Mouse (Mus musculus): Measurements from ENCODE around the gene C2cd3. TPM values are rescaled to one million over a fixed set of nuclear protein-coding genes. Genes with fewer than 3 reads are reported as not detected.

The C2cd3 gene
- polyA plus RNA-seq, 1 experiment from 2014 or later, result 22.9 TPM

GRCm38 (mm10) chr7:100465248-100465647 is 93.2 kb downstream of the C2cd3 start:
- Histone ChIP-seq H3K36me3 (peaks cover 41% of the 10 kb centered on the region; the same call in 1 of the 2 replicates), H3K4me3 (peak overlapping the region; percentile 36), H3K4me1 (peaks cover 39% of the 10 kb centered on the region), H3K27ac (peak overlapping the region; percentile 79), H3K9me3 (no peaks in the 10 kb centered on the region), H3K27me3 (ENCODE audit: insufficient read depth, poor library complexity, severe bottlenecking) (no peaks in the 10 kb centered on the region)
- DNase-seq (ENCODE audit: low spot score), result no peak
- 57% methylated on average over 4 of the region's 4 CpGs for WGBS

GRCm38 (mm10) chr7:100465656-100466309 is 93.8 kb downstream of the C2cd3 start:
- Histone ChIP-seq H3K27me3 (ENCODE audit: insufficient read depth, poor library complexity, severe bottlenecking) (no peaks in the 10 kb centered on the region), H3K4me3 (peak overlapping the region; percentile 36), H3K4me1 (peaks cover 39% of the 10 kb centered on the region), H3K9me3 (no peaks in the 10 kb centered on the region), H3K27ac (peak overlapping the region; percentile 79), H3K36me3 (peaks cover 37% of the 10 kb centered on the region; the same call in 1 of the 2 replicates)
- 20% methylated on average over 5 of the region's 5 CpGs for WGBS
- DNase-seq (ENCODE audit: low spot score), result peak; percentile 85

- peak; percentile 95 for DNase-seq (ENCODE audit: low spot score)
- peaks cover 44% of the 10 kb centered on the region for H3K4me1 ChIP-seq
- H3K27me3 ChIP-seq (ENCODE audit: insufficient read depth, poor library complexity, severe bottlenecking), result no peaks in the 10 kb centered on the region
- H3K4me3 ChIP-seq, result peak overlapping the region; percentile 36; the same call in 1 of the 2 replicates
- H3K36me3 ChIP-seq, result peaks cover 26% of the 10 kb centered on the region; the same call in 1 of the 2 replicates
- peak overlapping the region; percentile 79 for H3K27ac ChIP-seq
- no peaks in the 10 kb centered on the region for H3K9me3 ChIP-seq
- WGBS, result 69% methylated on average over 11 of the region's 11 CpGs
Measured at GRCm38 (mm10) chr7:100466781-100467510, 94.9 kb downstream of the C2cd3 start.

GRCm38 (mm10) chr7:100468761-100469160 is 96.7 kb downstream of the C2cd3 start:
- no peak for DNase-seq (ENCODE audit: low spot score)
- Histone ChIP-seq H3K4me1 (peaks cover 61% of the 10 kb centered on the region), H3K27me3 (ENCODE audit: insufficient read depth, poor library complexity, severe bottlenecking) (no peaks in the 10 kb centered on the region), H3K36me3 (peaks cover 20% of the 10 kb centered on the region; the same call in 1 of the 2 replicates), H3K27ac (peak overlapping the region; percentile 79; the same call in 1 of the 2 replicates), H3K9me3 (no peaks in the 10 kb centered on the region), H3K4me3 (no peak overlapping the region)
- 83% methylated on average over 6 of the region's 6 CpGs for WGBS

- Histone ChIP-seq H3K36me3 (peaks cover 16% of the 10 kb centered on the region; the same call in 1 of the 2 replicates), H3K4me3 (no peak overlapping the region), H3K27ac (no peak overlapping the region; the same call in 1 of the 2 replicates), H3K27me3 (ENCODE audit: insufficient read depth, poor library complexity, severe bottlenecking) (no peaks in the 10 kb centered on the region), H3K4me1 (peaks cover 62% of the 10 kb centered on the region), H3K9me3 (no peaks in the 10 kb centered on the region)
- DNase-seq (ENCODE audit: low spot score), result no peak
- WGBS, result 92% methylated on average over 1 of the region's 1 CpGs
Measured at GRCm38 (mm10) chr7:100469502-100469901, 97.5 kb downstream of the C2cd3 start.

GRCm38 (mm10) chr7:100470796-100471406 is 98.9 kb downstream of the C2cd3 start:
- 91% methylated on average over 11 of the region's 11 CpGs for WGBS
- H3K36me3 ChIP-seq, result peaks cover 16% of the 10 kb centered on the region; the same call in 1 of the 2 replicates

GRCm38 (mm10) chr7:100471407-100471797 is 99.4 kb downstream of the C2cd3 start:
- Histone ChIP-seq H3K36me3 (peaks cover 16% of the 10 kb centered on the region; the same call in 1 of the 2 replicates), H3K4me1 (peaks cover 51% of the 10 kb centered on the region), H3K27me3 (ENCODE audit: insufficient read depth, poor library complexity, severe bottlenecking) (no peaks in the 10 kb centered on the region), H3K9me3 (no peaks in the 10 kb centered on the region), H3K27ac (0 out of 2 replicates have a peak overlapping the region, but pooled peaks have one; percentile 3), H3K4me3 (no peak overlapping the region)
- WGBS, result 97% methylated on average over 1 of the region's 1 CpGs
- no peak for DNase-seq (ENCODE audit: low spot score)

More at GRCm38 (mm10) chr7:100470796-100471406, 98.9 kb downstream of the C2cd3 start:
- Histone ChIP-seq H3K4me3 (no peak overlapping the region), H3K27ac (no peak overlapping the region), H3K27me3 (ENCODE audit: insufficient read depth, poor library complexity, severe bottlenecking) (no peaks in the 10 kb centered on the region), H3K9me3 (no peaks in the 10 kb centered on the region), H3K4me1 (peaks cover 56% of the 10 kb centered on the region)
- no peak for DNase-seq (ENCODE audit: low spot score)

GRCm38 (mm10) chr7:100472777-100473176 is 100.7 kb downstream of the C2cd3 start, which contains the start of gene Ucp3:
Gene Ucp3 (plus strand): TSS chr7:100472990.
- Histone ChIP-seq H3K27me3 (ENCODE audit: insufficient read depth, poor library complexity, severe bottlenecking) (no peaks in the 10 kb centered on the region), H3K4me3 (no peak within 1 kb of the TSS), H3K4me1 (peaks cover 43% of the 10 kb centered on the region), H3K36me3 (peaks cover 6% of the 10 kb centered on the region; the same call in 1 of the 2 replicates), H3K27ac (peak within 1 kb of the TSS; percentile 32), H3K9me3 (no peaks in the 10 kb centered on the region)
- no peak for DNase-seq (ENCODE audit: low spot score)
- 59% methylated on average over 6 of the region's 6 CpGs for WGBS

DNA sequence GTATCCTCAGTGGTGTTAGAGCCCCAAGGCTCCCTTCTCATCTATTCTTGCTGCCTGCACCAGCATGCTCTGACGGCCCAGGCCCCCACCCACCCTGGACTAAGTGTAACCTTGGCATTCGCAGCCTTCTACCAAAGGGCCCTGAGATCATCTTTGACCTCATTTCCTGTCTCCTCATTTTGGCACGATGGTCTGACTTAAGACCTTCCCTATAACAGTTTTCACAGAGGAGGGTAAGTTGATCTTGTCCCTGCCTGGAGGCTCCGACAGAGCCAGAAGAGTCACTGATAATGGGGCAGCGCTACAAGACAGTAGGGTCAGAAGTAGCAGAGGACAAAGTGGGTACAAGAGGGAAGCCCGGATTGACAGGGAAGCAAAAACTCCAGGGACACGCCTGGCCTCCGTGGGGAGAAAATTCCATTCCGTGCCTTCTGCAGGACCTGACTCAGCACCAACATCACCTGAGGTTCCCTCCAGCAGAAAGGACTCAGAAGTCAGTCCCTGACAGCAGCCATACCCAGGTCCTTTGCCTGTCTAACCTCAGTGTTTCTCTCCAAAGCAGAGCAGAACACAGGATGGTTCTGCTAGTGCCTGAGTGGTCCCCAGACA is 101.9 kb downstream of the C2cd3 start:
- Histone ChIP-seq H3K27me3 (ENCODE audit: insufficient read depth, poor library complexity, severe bottlenecking) (no peaks in the 10 kb centered on the region), H3K9me3 (no peaks in the 10 kb centered on the region), H3K4me1 (peaks cover 41% of the 10 kb centered on the region), H3K27ac (no peak overlapping the region), H3K36me3 (peaks cover 6% of the 10 kb centered on the region; the same call in 1 of the 2 replicates), H3K4me3 (no peak overlapping the region)
- no peak for DNase-seq (ENCODE audit: low spot score)
- WGBS, result 63% methylated on average over 9 of the region's 9 CpGs

DNA sequence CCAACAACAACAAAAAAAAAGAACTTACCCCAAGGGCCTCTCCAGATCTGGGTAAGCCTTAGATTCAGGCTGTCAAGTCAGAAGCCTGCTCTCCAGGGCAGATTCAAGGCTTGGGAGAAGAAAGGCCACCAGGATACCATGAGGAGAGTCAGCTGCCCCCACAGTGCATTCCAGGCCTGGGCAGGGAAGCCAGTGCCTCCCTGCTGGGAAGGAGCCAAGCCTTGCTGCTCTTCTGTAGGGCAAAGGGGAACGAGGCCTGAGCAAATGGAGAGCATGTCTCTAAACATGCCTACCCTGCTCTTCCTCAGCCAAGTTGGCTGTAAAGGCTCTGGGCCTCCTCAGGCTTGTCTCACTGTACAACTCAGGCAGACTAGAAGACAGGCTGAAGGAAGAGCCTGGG is 102.6 kb downstream of the C2cd3 start:
- H3K4me1 ChIP-seq, result peaks cover 40% of the 10 kb centered on the region
- no peaks in the 10 kb centered on the region for H3K9me3 ChIP-seq
- no peaks in the 10 kb centered on the region for H3K27me3 ChIP-seq (ENCODE audit: insufficient read depth, poor library complexity, severe bottlenecking)
- no peak for DNase-seq (ENCODE audit: low spot score)
- H3K27ac ChIP-seq, result no peak overlapping the region
- H3K36me3 ChIP-seq, result no peaks in the 10 kb centered on the region
- H3K4me3 ChIP-seq, result no peak overlapping the region
- 53% methylated on average over 1 of the region's 1 CpGs for WGBS

- WGBS, result 76% methylated on average over 20 of the region's 20 CpGs
Measured at GRCm38 (mm10) chr7:100479100-100479822, 107.2 kb downstream of the C2cd3 start.

DNA sequence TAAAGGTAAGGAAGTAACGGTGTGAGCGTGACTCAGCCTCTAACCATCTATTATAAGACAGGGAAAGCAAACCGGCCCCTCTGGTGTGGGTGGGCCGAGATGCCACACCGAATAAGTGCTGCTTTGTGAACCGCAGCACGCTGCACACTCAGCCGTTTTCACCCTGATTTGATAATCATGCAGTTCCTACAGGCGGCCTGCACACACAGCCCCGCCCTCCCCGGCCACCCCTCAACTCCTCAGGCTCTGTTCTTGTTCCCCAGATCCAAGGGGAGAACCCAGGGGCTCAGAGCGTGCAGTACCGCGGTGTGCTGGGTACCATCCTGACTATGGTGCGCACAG is 107.8 kb downstream of the C2cd3 start:
- whole genome bisulfite sequencing, result 62% methylated on average over 15 of the region's 15 CpGs
- H3K4me3 ChIP-seq, result no peak overlapping the region
- peaks cover 12% of the 10 kb centered on the region; the same call in 1 of the 2 replicates for H3K27me3 ChIP-seq (ENCODE audit: insufficient read depth, poor library complexity, severe bottlenecking)
- DNase-seq (ENCODE audit: low spot score), result no peak
- H3K36me3 ChIP-seq, result no peaks in the 10 kb centered on the region
- no peak overlapping the region for H3K27ac ChIP-seq
- no peaks in the 10 kb centered on the region for H3K9me3 ChIP-seq
- peaks cover 11% of the 10 kb centered on the region for H3K4me1 ChIP-seq

More at GRCm38 (mm10) chr7:100479100-100479822, 107.2 kb downstream of the C2cd3 start:
- Histone ChIP-seq H3K4me1 (peaks cover 14% of the 10 kb centered on the region), H3K9me3 (no peaks in the 10 kb centered on the region), H3K27me3 (ENCODE audit: insufficient read depth, poor library complexity, severe bottlenecking) (peaks cover 12% of the 10 kb centered on the region; the same call in 1 of the 2 replicates), H3K36me3 (no peaks in the 10 kb centered on the region), H3K4me3 (no peak overlapping the region), H3K27ac (no peak overlapping the region)
- DNase-seq (ENCODE audit: low spot score), result no peak
